Mouse (Mus musculus) heart, adult 2 months (tissue): ENCODE results near the gene Rfxank.

Experiments used
- CTCF ChIP-seq: fragments of 200-600 bp; IDR thresholded peaks from 2 replicates; pipeline ENCODE4 v1.8.1; 2022; ENCODE audit warnings: antibody characterized with exemption, mild to moderate bottlenecking, moderate library complexity
- EP300 ChIP-seq: fragments of 200-500 bp; IDR thresholded peaks from 2 replicates; pipeline ENCODE4 v1.6.1; 2011; ENCODE audit warnings: low read depth, low read length, control low read depth; ENCODE audit not compliant: insufficient read depth
- POLR2A ChIP-seq: fragments of 200-500 bp; IDR thresholded peaks from 2 replicates; pipeline ENCODE4 v1.6.1; 2011; ENCODE audit warnings: mild to moderate bottlenecking, low read depth, low read length, control low read depth; ENCODE audit not compliant: insufficient read depth

GRCm38 (mm10) chr8:70114892-70115291, 24.1 kb downstream of the Rfxank start:
- TF ChIP-seq POLR2A (no peak), CTCF (no peak), EP300 (no peak)
